Mouse (Mus musculus): ENCODE measurements around the gene Meis2. TPM values are rescaled to one million over a fixed set of nuclear protein-coding genes. Genes with fewer than 3 reads are reported as not detected.
A peak's percentile ranks its signal among the peaks of the same experiment; 100 is the strongest.

Gene Meis2
- polyA plus RNA-seq, 2 experiments: 17.9 to 26.2 TPM

- no peak for ATAC-seq (ENCODE audit: low FRiP score, low read depth)
- Histone ChIP-seq H3K9me3 (ENCODE audit: control insufficient read depth, low read length) (no peaks in the 10 kb centered on the region), H3K4me1 (ENCODE audit: control insufficient read depth, insufficient read depth, low read length) (peaks cover 20% of the 10 kb centered on the region; the same call in 1 of the 2 replicates), H3K27me3 (ENCODE audit: control insufficient read depth, insufficient read depth, low read length) (0 out of 2 replicates have a peak, but pooled peaks cover 8% of the 10 kb centered on the region), H3K27ac (replicated peaks; ENCODE audit: low read depth, low read length) (no peak overlapping the region), H3K36me3 (ENCODE audit: control insufficient read depth, insufficient read depth, low read length) (no peaks in the 10 kb centered on the region), H3K9ac (ENCODE audit: low read depth, low read length, severe bottlenecking) (no peak overlapping the region), H3K4me2 (replicated peaks; ENCODE audit: low read depth, low read length, severe bottlenecking) (no peak overlapping the region), H3K4me3 (replicated peaks; ENCODE audit: low read length) (no peak overlapping the region)
- peak; percentile 34 for DNase-seq (ENCODE audit: low spot score)
- no peak for TF ChIP-seq POLR2A (IDR thresholded peaks at IDR 0.05; ENCODE audit: borderline replicate concordance, extremely low read depth, insufficient read depth, insufficient read length)
- WGBS: 69% methylated on average over 3 of the region's 3 CpGs
Measured at GRCm38 (mm10) chr2:115895717-115896116, 169.9 kb downstream of the Meis2 start.

- Histone ChIP-seq H3K36me3 (ENCODE audit: control insufficient read depth, insufficient read depth, low read length) (no peaks in the 10 kb centered on the region), H3K9me3 (ENCODE audit: control insufficient read depth, low read length) (no peaks in the 10 kb centered on the region), H3K4me2 (replicated peaks; ENCODE audit: low read depth, low read length, severe bottlenecking) (no peak overlapping the region), H3K4me1 (ENCODE audit: control insufficient read depth, insufficient read depth, low read length) (peaks cover 20% of the 10 kb centered on the region; the same call in 1 of the 2 replicates), H3K4me3 (replicated peaks; ENCODE audit: low read length) (no peak overlapping the region), H3K27ac (replicated peaks; ENCODE audit: low read depth, low read length) (no peak overlapping the region), H3K27me3 (ENCODE audit: control insufficient read depth, insufficient read depth, low read length) (0 out of 2 replicates have a peak, but pooled peaks cover 8% of the 10 kb centered on the region), H3K9ac (ENCODE audit: low read depth, low read length, severe bottlenecking) (no peak overlapping the region)
- DNase-seq (ENCODE audit: low spot score) (no peak), ATAC-seq (ENCODE audit: low FRiP score, low read depth) (peak; percentile 35)
- TF ChIP-seq POLR2A (IDR thresholded peaks at IDR 0.05; ENCODE audit: borderline replicate concordance, extremely low read depth, insufficient read depth, insufficient read length): no peak
- 47% methylated on average over 2 of the region's 2 CpGs for WGBS
Measured at GRCm38 (mm10) chr2:115895256-115895655, 170.4 kb downstream of the Meis2 start.

DNA sequence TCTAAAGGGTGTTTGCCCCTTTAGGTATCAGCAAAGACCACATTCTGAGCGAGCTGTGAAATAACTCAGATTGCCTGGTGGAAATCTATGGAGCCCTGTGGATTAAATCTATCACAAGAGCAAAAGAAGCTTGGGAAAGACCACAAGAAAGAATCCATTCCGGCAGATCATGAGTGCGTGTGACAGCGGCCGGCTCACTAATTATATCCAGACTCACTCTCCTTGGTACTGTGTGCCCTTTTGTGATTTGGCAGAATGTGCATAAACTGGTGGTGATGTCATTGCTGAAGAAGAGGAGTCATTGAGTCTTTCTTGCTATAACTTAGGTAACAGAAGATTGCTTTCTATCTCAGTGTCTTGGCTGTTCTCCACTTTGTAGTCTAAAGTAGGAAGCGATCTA lies 172.5 kb downstream of the Meis2 start:
- Histone ChIP-seq H3K27me3 (ENCODE audit: control insufficient read depth, insufficient read depth, low read length) (peaks cover 5% of the 10 kb centered on the region; the same call in 1 of the 2 replicates), H3K4me3 (replicated peaks; ENCODE audit: low read length) (no peak overlapping the region), H3K9ac (ENCODE audit: low read depth, low read length, severe bottlenecking) (no peak overlapping the region), H3K36me3 (ENCODE audit: control insufficient read depth, insufficient read depth, low read length) (no peaks in the 10 kb centered on the region), H3K4me2 (replicated peaks; ENCODE audit: low read depth, low read length, severe bottlenecking) (no peak overlapping the region), H3K9me3 (ENCODE audit: control insufficient read depth, low read length) (no peaks in the 10 kb centered on the region), H3K27ac (replicated peaks; ENCODE audit: low read depth, low read length) (no peak overlapping the region), H3K4me1 (ENCODE audit: control insufficient read depth, insufficient read depth, low read length) (peaks cover 11% of the 10 kb centered on the region; the same call in 1 of the 2 replicates)
- DNase-seq (ENCODE audit: low spot score) (no peak), ATAC-seq (ENCODE audit: low FRiP score, low read depth) (no peak)
- TF ChIP-seq POLR2A (IDR thresholded peaks at IDR 0.05; ENCODE audit: borderline replicate concordance, extremely low read depth, insufficient read depth, insufficient read length): no peak
- 52% methylated on average over 6 of the region's 6 CpGs for WGBS

- Histone ChIP-seq H3K4me3 (replicated peaks; ENCODE audit: low read length) (no peak overlapping the region), H3K4me1 (ENCODE audit: control insufficient read depth, insufficient read depth, low read length) (peaks cover 3% of the 10 kb centered on the region; the same call in 1 of the 2 replicates), H3K9me3 (ENCODE audit: control insufficient read depth, low read length) (no peaks in the 10 kb centered on the region), H3K27me3 (ENCODE audit: control insufficient read depth, insufficient read depth, low read length) (peaks cover 5% of the 10 kb centered on the region; the same call in 1 of the 2 replicates), H3K9ac (ENCODE audit: low read depth, low read length, severe bottlenecking) (no peak overlapping the region), H3K4me2 (replicated peaks; ENCODE audit: low read depth, low read length, severe bottlenecking) (no peak overlapping the region), H3K36me3 (ENCODE audit: control insufficient read depth, insufficient read depth, low read length) (no peaks in the 10 kb centered on the region), H3K27ac (replicated peaks; ENCODE audit: low read depth, low read length) (no peak overlapping the region)
- 58% methylated on average over 2 of the region's 2 CpGs for WGBS
- ATAC-seq (ENCODE audit: low FRiP score, low read depth) (no peak), DNase-seq (ENCODE audit: low spot score) (no peak)
- no peak for TF ChIP-seq POLR2A (IDR thresholded peaks at IDR 0.05; ENCODE audit: borderline replicate concordance, extremely low read depth, insufficient read depth, insufficient read length)
Measured at GRCm38 (mm10) chr2:115890715-115891114, 174.9 kb downstream of the Meis2 start.

DNA sequence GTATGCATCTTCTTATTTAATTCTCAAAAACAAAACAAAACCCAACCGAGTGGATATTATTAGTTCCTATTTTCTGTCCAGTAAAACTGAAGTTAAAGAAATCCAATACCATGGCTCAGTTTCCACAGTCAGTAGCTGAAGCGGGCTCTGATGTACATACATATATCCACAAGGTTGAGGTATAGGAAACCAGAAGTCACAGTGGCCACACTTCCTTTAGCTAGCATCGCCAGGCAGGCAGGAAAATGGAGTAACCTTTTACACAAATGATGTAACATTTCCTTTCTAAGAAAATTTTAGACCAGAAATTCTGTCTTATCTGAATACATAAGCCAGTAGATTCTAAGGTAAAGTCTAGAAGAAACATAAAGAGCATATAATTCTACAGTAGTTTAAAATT lies 175.6 kb downstream of the Meis2 start:
- no peak overlapping the region for H3K9ac ChIP-seq (ENCODE audit: low read depth, low read length, severe bottlenecking)
- H3K36me3 ChIP-seq (ENCODE audit: control insufficient read depth, insufficient read depth, low read length): no peaks in the 10 kb centered on the region
- DNase-seq (ENCODE audit: low spot score) (no peak), ATAC-seq (ENCODE audit: low FRiP score, low read depth) (no peak)
- H3K4me3 ChIP-seq (replicated peaks; ENCODE audit: low read length): no peak overlapping the region
- H3K4me2 ChIP-seq (replicated peaks; ENCODE audit: low read depth, low read length, severe bottlenecking): no peak overlapping the region
- no peak for TF ChIP-seq POLR2A (IDR thresholded peaks at IDR 0.05; ENCODE audit: borderline replicate concordance, extremely low read depth, insufficient read depth, insufficient read length)
- peaks cover 5% of the 10 kb centered on the region; the same call in 1 of the 2 replicates for H3K27me3 ChIP-seq (ENCODE audit: control insufficient read depth, insufficient read depth, low read length)
- H3K4me1 ChIP-seq (ENCODE audit: control insufficient read depth, insufficient read depth, low read length): no peaks in the 10 kb centered on the region
- H3K9me3 ChIP-seq (ENCODE audit: control insufficient read depth, low read length): no peaks in the 10 kb centered on the region
- no peak overlapping the region for H3K27ac ChIP-seq (replicated peaks; ENCODE audit: low read depth, low read length)
- 80% methylated on average over 3 of the region's 3 CpGs for WGBS
